Mouse (Mus musculus) forebrain, embryonic 14.5 days (tissue): ENCODE results near the gene Ptgr1. TPM values are rescaled to one million over a fixed set of nuclear protein-coding genes. Genes with fewer than 3 reads are reported as not detected.
A peak's percentile ranks its signal among the peaks of the same experiment; 100 is the strongest.

Experiments
- ATAC-seq: fragments of 200-750 bp; cut with Nextera tagmentation; 2 replicates; pipeline ENCODE4 v1.8.0; 2017; ENCODE audit warnings: mild to moderate bottlenecking, moderate library complexity
- DNase-seq: peaks from one replicate; pipeline ENCODE4 v3.0.0-alpha.2; 2015; ENCODE audit warnings: low spot score
- H3K27ac ChIP-seq: fragments of 300-500 bp; sonication (generic); 2 replicates; pipeline ENCODE4 v1.5.1; 2014; ENCODE audit warnings: low read depth, mild to moderate bottlenecking, control low read depth, low read length, moderate library complexity
- H3K27me3 ChIP-seq: fragments of 300-500 bp; sonication (generic); replicated peaks from 2 replicates; pipeline ENCODE4 v1.6.1; 2014; ENCODE audit warnings: low read length, control low read depth, mixed read lengths; ENCODE audit not compliant: control insufficient read depth, insufficient read depth
- H3K36me3 ChIP-seq: fragments of 300-500 bp; sonication (generic); 2 replicates; pipeline ENCODE4 v1.6.1; 2014; ENCODE audit warnings: low read length, control low read depth; ENCODE audit not compliant: control insufficient read depth, insufficient read depth
- H3K4me1 ChIP-seq: fragments of 300-500 bp; sonication (generic); 2 replicates; pipeline ENCODE4 v1.6.1; 2014; ENCODE audit warnings: antibody characterized with exemption, low read length, control low read depth; ENCODE audit not compliant: control insufficient read depth, insufficient read depth
- H3K4me2 ChIP-seq: fragments of 300-500 bp; sonication (generic); 2 replicates; pipeline ENCODE4 v1.6.1; 2014; ENCODE audit warnings: mild to moderate bottlenecking, control low read depth, low read length
- H3K4me3 ChIP-seq: fragments of 300-500 bp; sonication (generic); 2 replicates; pipeline ENCODE4 v1.5.1; 2014; ENCODE audit warnings: low read depth, low read length, control low read depth
- H3K9ac ChIP-seq: fragments of 300-500 bp; sonication (generic); 2 replicates; pipeline ENCODE4 v1.6.1; 2014; ENCODE audit warnings: mild to moderate bottlenecking, low read length, control low read depth, moderate library complexity
- H3K9me3 ChIP-seq: fragments of 300-500 bp; sonication (generic); replicated peaks from 2 replicates; pipeline ENCODE4 v1.6.1; 2016; ENCODE audit warnings: low read length, control low read depth, mixed read lengths; ENCODE audit not compliant: control insufficient read depth
- WGBS: fragments of 180-500 bp; shearing (Covaris S2); extraction: QIAGEN DNeasy Blood & Tissue Kit; methylation state at CpG from one replicate; pipeline ENCODE4 v1.1.7; 2014; 5-methylcytosine and 5-hydroxymethylcytosine counted together
- polyA plus RNA-seq: library from polyadenylated mRNA; unstranded; fragments of >200 nt; fragmentation: Nextera tagmentation; extraction: Ambion mirVana; gene quantifications from 2 replicates; pipeline ENCODE4 v1.2.1, GENCODE M21; 2014

Gene Ptgr1
- polyA plus RNA-seq, 1 experiment from 2014 or later, result 4.9 TPM

DNA sequence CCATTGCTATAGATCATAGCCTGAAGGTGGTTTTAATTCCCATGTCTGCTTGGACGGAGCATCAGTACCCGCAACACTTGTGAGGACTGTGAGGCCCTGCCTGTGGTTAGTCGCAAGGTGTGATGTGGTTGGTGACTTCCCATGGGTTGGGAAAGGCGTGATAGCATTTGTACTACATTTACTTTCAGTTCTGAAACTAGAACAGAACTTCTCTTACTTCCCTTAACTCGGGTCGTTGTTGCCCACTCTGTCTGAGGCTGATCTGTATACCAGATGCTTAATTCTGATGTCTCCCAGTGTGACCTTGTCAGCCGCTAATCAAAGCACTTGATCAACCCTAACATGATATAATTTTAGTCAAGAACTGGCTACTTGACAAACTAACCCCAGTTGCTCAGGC is 22.3 kb upstream of the Ptgr1 start:
- H3K4me1 ChIP-seq, result peaks cover 6% of the 10 kb centered on the region
- DNase-seq (no peak), ATAC-seq (no peak)
- no peaks in the 10 kb centered on the region for H3K9me3 ChIP-seq
- no peak overlapping the region for H3K4me2 ChIP-seq
- no peak overlapping the region for H3K4me3 ChIP-seq
- H3K36me3 ChIP-seq, result no peaks in the 10 kb centered on the region
- H3K9ac ChIP-seq, result no peak overlapping the region
- no peak overlapping the region for H3K27ac ChIP-seq
- WGBS, result 96% methylated on average over 7 of the region's 7 CpGs
- H3K27me3 ChIP-seq, result no peaks in the 10 kb centered on the region

DNA sequence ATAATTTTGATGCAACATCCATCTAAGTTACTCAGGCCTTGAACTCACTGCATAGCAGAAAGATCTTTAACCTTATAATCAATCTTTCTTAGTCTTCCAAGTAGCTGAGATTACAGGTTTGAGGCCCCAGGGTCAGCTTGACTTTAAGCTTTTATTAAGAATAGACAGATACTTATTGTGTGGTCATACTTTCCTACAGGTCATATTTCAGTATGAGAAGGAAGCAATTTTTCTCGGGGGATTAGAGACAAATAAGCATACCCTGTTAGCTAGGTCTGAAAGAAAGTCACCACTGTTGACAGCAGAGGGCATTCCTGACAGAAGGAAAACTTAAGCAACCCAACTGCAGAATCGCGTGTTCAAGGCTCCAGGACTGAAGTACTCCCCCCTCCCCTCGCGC is 21.1 kb upstream of the Ptgr1 start:
- H3K27ac ChIP-seq, result no peak overlapping the region
- 86% methylated on average over 5 of the region's 5 CpGs for WGBS
- no peaks in the 10 kb centered on the region for H3K36me3 ChIP-seq
- no peak overlapping the region for H3K4me2 ChIP-seq
- no peaks in the 10 kb centered on the region for H3K9me3 ChIP-seq
- H3K9ac ChIP-seq, result no peak overlapping the region
- H3K27me3 ChIP-seq, result no peaks in the 10 kb centered on the region
- no peak for ATAC-seq
- no peak for DNase-seq
- H3K4me3 ChIP-seq, result no peak overlapping the region
- peaks cover 11% of the 10 kb centered on the region for H3K4me1 ChIP-seq

DNA sequence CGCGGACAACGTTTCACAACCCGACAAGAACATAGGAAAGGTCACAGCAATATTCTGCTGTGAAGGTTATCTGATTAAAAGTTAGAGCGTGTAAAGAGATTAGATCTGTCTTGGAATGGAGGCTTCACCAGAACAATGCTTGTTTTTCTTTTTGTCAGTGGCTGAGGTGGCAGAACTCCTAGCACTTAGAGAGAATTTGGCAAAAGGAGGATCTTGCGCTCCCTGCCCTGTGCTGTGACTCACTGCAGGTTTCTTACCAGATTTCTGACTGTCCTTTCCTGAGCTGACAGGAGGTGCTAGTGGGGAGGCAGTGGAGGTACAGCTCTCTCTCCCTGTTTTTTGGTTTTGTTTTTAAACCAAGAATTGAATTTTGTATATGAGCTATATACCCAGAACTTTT is 20.1 kb upstream of the Ptgr1 start:
- H3K9me3 ChIP-seq, result no peaks in the 10 kb centered on the region
- whole genome bisulfite sequencing, result 84% methylated on average over 6 of the region's 6 CpGs

DNA sequence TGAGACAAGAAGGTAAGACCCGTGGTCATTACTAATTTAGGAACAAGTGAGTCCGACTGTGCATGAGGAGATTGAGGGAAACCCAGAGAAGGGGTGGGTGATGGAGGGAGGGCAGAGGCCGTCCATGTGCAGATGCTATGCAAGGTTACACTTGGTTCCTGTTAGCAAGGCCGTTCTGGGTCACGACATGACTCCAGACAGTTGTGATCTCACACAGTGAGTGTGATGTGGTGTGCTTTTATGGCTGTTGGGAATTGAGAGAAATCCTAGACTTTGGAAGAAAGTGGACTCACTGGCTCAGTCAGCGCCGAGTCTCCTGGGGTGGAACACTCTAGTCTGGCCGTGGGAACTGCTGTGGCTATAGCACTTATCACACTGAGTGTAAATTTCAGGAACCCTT is 19.3 kb upstream of the Ptgr1 start:
- Histone ChIP-seq H3K36me3 (no peaks in the 10 kb centered on the region), H3K27ac (no peak overlapping the region), H3K4me1 (peaks cover 11% of the 10 kb centered on the region), H3K4me3 (no peak overlapping the region), H3K9me3 (no peaks in the 10 kb centered on the region), H3K4me2 (no peak overlapping the region), H3K27me3 (no peaks in the 10 kb centered on the region), H3K9ac (no peak overlapping the region)
- WGBS, result 78% methylated on average over 8 of the region's 8 CpGs
- ATAC-seq, result no peak
- DNase-seq, result no peak

More for the DNA sequence above, 20.1 kb upstream of the Ptgr1 start:
- Histone ChIP-seq H3K4me2 (no peak overlapping the region), H3K27ac (no peak overlapping the region), H3K36me3 (no peaks in the 10 kb centered on the region), H3K9ac (no peak overlapping the region), H3K4me1 (peaks cover 11% of the 10 kb centered on the region), H3K27me3 (no peaks in the 10 kb centered on the region), H3K4me3 (no peak overlapping the region)
- ATAC-seq, result no peak
- DNase-seq, result no peak

DNA sequence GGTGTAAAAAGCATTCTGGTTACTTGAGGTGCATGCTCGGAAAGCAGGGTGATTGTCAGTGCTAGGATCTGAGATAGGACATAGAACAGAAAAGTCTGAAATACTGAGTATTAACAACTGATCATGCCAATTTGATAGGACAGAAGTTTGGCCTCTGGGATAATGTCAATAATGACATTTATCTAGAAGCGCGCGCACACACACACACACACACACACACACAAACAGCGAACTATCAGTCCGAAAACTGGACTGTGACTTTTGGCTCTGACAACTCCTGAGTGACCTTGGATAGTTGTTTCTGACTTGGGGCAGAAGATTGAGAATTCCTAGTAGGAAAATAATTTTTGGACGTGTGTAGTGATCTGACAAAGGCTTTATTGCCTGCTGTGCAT is 16.9 kb upstream of the Ptgr1 start:
- DNase-seq, result no peak
- WGBS, result 35% methylated on average over 7 of the region's 7 CpGs
- H3K9me3 ChIP-seq, result no peaks in the 10 kb centered on the region
- H3K4me3 ChIP-seq, result peak overlapping the region; percentile 92
- no peak for ATAC-seq
- no peaks in the 10 kb centered on the region for H3K36me3 ChIP-seq
- peak overlapping the region; percentile 87 for H3K4me2 ChIP-seq
- peak overlapping the region; percentile 89 for H3K9ac ChIP-seq
- H3K4me1 ChIP-seq, result peaks cover 11% of the 10 kb centered on the region
- no peak overlapping the region for H3K27ac ChIP-seq
- no peaks in the 10 kb centered on the region for H3K27me3 ChIP-seq

DNA sequence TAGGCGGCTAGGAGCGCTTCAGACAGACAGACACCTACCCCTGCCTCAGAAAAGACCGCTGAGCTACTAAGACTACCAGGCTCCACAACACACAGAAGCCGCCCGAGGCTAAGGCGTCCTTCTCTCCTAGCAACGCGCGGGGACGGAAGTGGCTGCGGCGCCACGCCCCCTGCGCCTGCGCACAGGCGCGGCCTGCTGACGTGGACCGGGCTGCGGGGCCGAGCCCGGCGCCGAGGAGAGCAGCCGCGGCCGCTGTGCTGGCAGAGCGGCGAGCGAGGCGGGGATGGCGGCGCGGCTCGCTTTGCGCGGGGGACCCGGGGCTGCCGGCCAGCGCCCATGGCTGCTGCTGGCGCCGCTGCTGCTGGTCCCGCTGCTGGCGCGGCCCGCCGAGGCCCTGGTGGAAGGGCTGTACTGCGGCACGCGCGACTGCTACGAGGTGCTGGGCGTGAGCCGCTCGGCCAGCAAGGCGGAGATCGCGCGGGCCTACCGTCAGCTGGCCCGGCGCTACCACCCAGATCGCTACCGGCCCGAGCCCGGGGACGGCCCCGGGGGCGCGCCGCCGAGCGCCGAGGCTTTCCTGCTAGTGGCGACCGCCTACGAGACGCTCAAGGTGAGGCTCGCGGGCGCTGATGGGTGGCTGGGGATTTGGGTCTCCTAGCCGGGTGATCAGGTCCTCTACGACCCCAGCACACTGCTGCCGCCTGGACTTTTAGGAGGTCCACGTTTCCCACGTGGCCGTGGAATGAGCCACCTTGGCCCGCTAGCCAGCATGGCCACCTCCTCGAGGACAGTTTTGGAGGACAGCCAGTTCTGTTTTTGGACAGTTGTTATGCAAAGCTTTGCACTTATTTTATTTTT is 16.3 kb upstream of the Ptgr1 start, which contains the start of gene Gm20503:
Gm20503 (plus strand) TSS at position 263 of the 858 bp plus-strand sequence.
- Histone ChIP-seq H3K9ac (peak within 1 kb of the TSS; percentile 89), H3K27me3 (no peaks in the 10 kb centered on the region), H3K27ac (peak within 1 kb of the TSS; percentile 87), H3K4me2 (peak within 1 kb of the TSS; percentile 87), H3K36me3 (no peaks in the 10 kb centered on the region), H3K4me1 (peaks cover 11% of the 10 kb centered on the region), H3K4me3 (peak within 1 kb of the TSS; percentile 92), H3K9me3 (no peaks in the 10 kb centered on the region)
- WGBS, result under 1% methylated on average over 87 of the region's 89 CpGs
- ATAC-seq (peak; percentile 100), DNase-seq (peak; percentile 97)

DNA sequence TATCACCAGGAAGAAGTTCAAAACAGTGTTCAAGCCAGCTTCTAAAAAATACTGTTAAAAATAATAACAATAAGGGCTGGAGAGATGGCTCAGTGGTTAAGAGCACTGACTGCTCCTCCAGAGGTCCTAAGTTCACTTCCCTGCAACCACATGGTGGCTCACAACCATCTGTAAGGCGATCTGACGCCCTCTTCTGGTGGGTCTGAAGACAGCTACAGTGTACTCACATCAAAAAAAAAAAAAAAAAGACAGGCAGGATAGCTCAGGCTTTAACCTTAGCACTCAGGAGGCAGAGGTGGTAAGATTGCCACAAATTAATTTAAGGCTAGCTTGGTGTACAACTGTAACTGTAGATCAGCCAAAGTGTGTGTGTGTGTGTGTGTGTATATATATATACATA is 13.7 kb upstream of the Ptgr1 start:
- Histone ChIP-seq H3K9ac (no peak overlapping the region), H3K9me3 (no peaks in the 10 kb centered on the region), H3K36me3 (no peaks in the 10 kb centered on the region), H3K4me3 (no peak overlapping the region), H3K27me3 (no peaks in the 10 kb centered on the region), H3K27ac (no peak overlapping the region), H3K4me1 (peaks cover 11% of the 10 kb centered on the region), H3K4me2 (no peak overlapping the region)
- ATAC-seq, result no peak
- DNase-seq, result no peak
- WGBS, result 0% methylated on average over 2 of the region's 2 CpGs

DNA sequence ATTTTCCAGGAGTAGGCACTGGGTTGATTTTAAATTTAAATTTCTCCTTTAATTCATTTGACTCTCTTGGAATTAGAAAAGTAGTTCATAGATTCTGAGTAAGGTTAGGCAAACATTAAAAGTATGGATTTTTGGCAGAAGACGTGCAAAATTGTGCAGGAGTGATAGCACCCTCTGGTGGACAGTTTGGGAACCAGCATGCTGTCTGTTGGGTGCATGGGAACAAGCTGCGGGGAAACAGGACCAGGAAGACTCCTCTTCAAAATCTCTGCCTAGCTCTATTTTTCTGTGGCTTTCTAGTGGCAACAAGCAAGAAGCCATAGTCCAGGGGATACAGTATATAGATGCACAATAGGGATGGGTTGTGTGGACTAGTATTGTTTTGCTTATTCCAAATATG is 12.8 kb upstream of the Ptgr1 start:
- 11% methylated on average over 2 of the region's 2 CpGs for WGBS

DNA sequence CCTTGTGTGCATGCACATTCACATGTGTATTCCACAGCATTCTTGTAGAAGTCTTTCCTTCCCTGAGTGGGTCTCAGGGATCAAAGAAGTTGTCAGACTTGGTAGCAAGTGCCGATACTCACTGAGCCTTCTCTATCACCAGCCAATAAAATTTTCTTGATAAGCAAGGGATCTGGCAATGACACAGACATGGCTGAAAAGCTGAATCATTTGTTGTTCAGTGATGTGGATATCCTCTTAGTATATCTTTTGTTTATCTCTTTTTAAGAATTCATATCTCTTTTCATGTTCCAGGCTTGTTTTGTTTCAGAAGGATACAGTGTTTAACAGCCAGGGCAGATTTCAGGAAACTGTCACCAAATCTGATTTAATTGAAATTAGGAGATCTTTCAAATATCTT is 11.8 kb upstream of the Ptgr1 start:
- Histone ChIP-seq H3K9ac (no peak overlapping the region), H3K36me3 (no peaks in the 10 kb centered on the region)

More for the DNA sequence above, 12.8 kb upstream of the Ptgr1 start:
- Histone ChIP-seq H3K36me3 (no peaks in the 10 kb centered on the region), H3K4me2 (no peak overlapping the region), H3K9me3 (no peaks in the 10 kb centered on the region), H3K9ac (no peak overlapping the region), H3K27me3 (no peaks in the 10 kb centered on the region), H3K4me1 (peaks cover 10% of the 10 kb centered on the region), H3K4me3 (no peak overlapping the region), H3K27ac (no peak overlapping the region)
- DNase-seq (peak; percentile 78), ATAC-seq (no peak)

More for the DNA sequence above, 11.8 kb upstream of the Ptgr1 start:
- Histone ChIP-seq H3K9me3 (no peaks in the 10 kb centered on the region), H3K27ac (no peak overlapping the region), H3K4me1 (no peaks in the 10 kb centered on the region; the same call in 1 of the 2 replicates), H3K4me2 (no peak overlapping the region), H3K27me3 (no peaks in the 10 kb centered on the region), H3K4me3 (no peak overlapping the region)
- ATAC-seq (no peak), DNase-seq (no peak)
- 85% methylated on average over 1 of the region's 1 CpGs for WGBS
